Mouse (Mus musculus): ENCODE measurements at regions not wholly inside any gene's neighbourhood (a gene's known extent, or its start where the extent isn't known, plus 50 kb on each side); places are given as distances from the start of the nearest gene placed in this dataset.
"Not testable (repeated sequence)": the region's sequence is repeated elsewhere in the genome, so short reads cannot be mapped to it uniquely, and the experiment has no call there.

- ATAC-seq (ENCODE audit: low FRiP score); H3K4me2 ChIP-seq (replicated peaks; ENCODE audit: low read depth, low read length): not testable (repeated sequence)
- 90% methylated on average over 3 of the region's 3 CpGs for WGBS
Measured at GRCm38 (mm10) chr9:11923591-11924355, 1019.2 kb upstream of the Cntn5 start.

GRCm38 (mm10) chr9:11920251-11920650 is 1015.7 kb upstream of the Cntn5 start:
- Histone ChIP-seq H3K27ac (ENCODE audit: low read depth, low read length) (no peak overlapping the region), H3K9me3 (ENCODE audit: control insufficient read depth, low read length) (0 out of 2 replicates have a peak, but pooled peaks cover 3% of the 10 kb centered on the region), H3K4me1 (replicated peaks; ENCODE audit: control insufficient read depth, insufficient read depth, low read length) (no peaks in the 10 kb centered on the region), H3K36me3 (ENCODE audit: control insufficient read depth, insufficient read depth, low read length) (no peaks in the 10 kb centered on the region), H3K27me3 (ENCODE audit: control insufficient read depth, insufficient read depth, low read length) (no peaks in the 10 kb centered on the region), H3K9ac (ENCODE audit: low read depth, low read length) (no peak overlapping the region), H3K4me3 (ENCODE audit: low read depth, low read length) (no peak overlapping the region), H3K4me2 (replicated peaks; ENCODE audit: low read depth, low read length) (no peak overlapping the region)
- no peak for ATAC-seq (ENCODE audit: low FRiP score)
- no peak for DNase-seq (ENCODE audit: low spot score)
- WGBS: 79% methylated on average over 3 of the region's 3 CpGs

More at GRCm38 (mm10) chr9:11923591-11924355, 1019.2 kb upstream of the Cntn5 start:
- H3K4me3 ChIP-seq (ENCODE audit: low read depth, low read length); H3K36me3 ChIP-seq (ENCODE audit: control insufficient read depth, insufficient read depth, low read length); H3K9me3 ChIP-seq (ENCODE audit: control insufficient read depth, low read length); H3K9ac ChIP-seq (ENCODE audit: low read depth, low read length); H3K27me3 ChIP-seq (ENCODE audit: control insufficient read depth, insufficient read depth, low read length); H3K27ac ChIP-seq (ENCODE audit: low read depth, low read length); H3K4me1 ChIP-seq (replicated peaks; ENCODE audit: control insufficient read depth, insufficient read depth, low read length); DNase-seq (ENCODE audit: low spot score): not testable (repeated sequence)

- no peak overlapping the region for H3K9ac ChIP-seq (ENCODE audit: low read depth, low read length)
- WGBS: 74% methylated on average over 1 of the region's 1 CpGs
- no peaks in the 10 kb centered on the region for H3K36me3 ChIP-seq (ENCODE audit: control insufficient read depth, insufficient read depth, low read length)
- H3K9me3 ChIP-seq (ENCODE audit: control insufficient read depth, low read length): no peaks in the 10 kb centered on the region
- H3K4me1 ChIP-seq (replicated peaks; ENCODE audit: control insufficient read depth, insufficient read depth, low read length): no peaks in the 10 kb centered on the region
- H3K27me3 ChIP-seq (ENCODE audit: control insufficient read depth, insufficient read depth, low read length): no peaks in the 10 kb centered on the region
- DNase-seq (ENCODE audit: low spot score) (peak; percentile 10), ATAC-seq (ENCODE audit: low FRiP score) (no peak)
- no peak overlapping the region for H3K4me3 ChIP-seq (ENCODE audit: low read depth, low read length)
- H3K27ac ChIP-seq (ENCODE audit: low read depth, low read length): no peak overlapping the region
- H3K4me2 ChIP-seq (replicated peaks; ENCODE audit: low read depth, low read length): no peak overlapping the region
Measured at GRCm38 (mm10) chr9:11898232-11898631, 993.7 kb upstream of the Cntn5 start.

GRCm38 (mm10) chr9:11885784-11886183 is 981.2 kb upstream of the Cntn5 start:
- H3K4me1 ChIP-seq (replicated peaks; ENCODE audit: control insufficient read depth, insufficient read depth, low read length): no peaks in the 10 kb centered on the region
- no peak overlapping the region for H3K4me2 ChIP-seq (replicated peaks; ENCODE audit: low read depth, low read length)
- no peaks in the 10 kb centered on the region for H3K27me3 ChIP-seq (ENCODE audit: control insufficient read depth, insufficient read depth, low read length)
- H3K9me3 ChIP-seq (ENCODE audit: control insufficient read depth, low read length): no peaks in the 10 kb centered on the region
- WGBS: 84% methylated on average over 1 of the region's 1 CpGs
- H3K27ac ChIP-seq (ENCODE audit: low read depth, low read length): no peak overlapping the region
- no peak overlapping the region for H3K9ac ChIP-seq (ENCODE audit: low read depth, low read length)
- H3K4me3 ChIP-seq (ENCODE audit: low read depth, low read length): no peak overlapping the region
- no peaks in the 10 kb centered on the region for H3K36me3 ChIP-seq (ENCODE audit: control insufficient read depth, insufficient read depth, low read length)
- DNase-seq (ENCODE audit: low spot score) (no peak), ATAC-seq (ENCODE audit: low FRiP score) (no peak)

DNA sequence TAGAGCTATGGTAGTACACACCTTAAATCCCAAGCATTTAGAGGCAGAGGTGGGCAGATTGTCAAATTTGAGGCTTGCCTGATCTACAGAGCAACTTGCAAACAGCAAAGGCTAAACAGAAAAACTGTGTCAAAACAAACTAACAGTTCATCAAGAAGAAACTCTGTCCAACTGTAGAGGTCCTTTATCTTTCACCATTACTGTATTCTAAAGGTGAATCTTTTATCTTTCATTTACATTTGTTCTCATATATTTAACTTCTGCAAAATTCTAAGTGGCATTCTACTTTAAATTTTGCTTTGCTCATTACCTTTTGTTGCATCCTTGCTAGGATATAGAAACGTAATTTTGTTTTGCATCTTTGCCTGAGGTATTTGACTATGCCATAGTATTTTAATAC is 967.5 kb upstream of the Cntn5 start:
- H3K9ac ChIP-seq (ENCODE audit: low read depth, low read length): no peak overlapping the region
- H3K27me3 ChIP-seq (ENCODE audit: control insufficient read depth, insufficient read depth, low read length): no peaks in the 10 kb centered on the region
- no peaks in the 10 kb centered on the region for H3K4me1 ChIP-seq (replicated peaks; ENCODE audit: control insufficient read depth, insufficient read depth, low read length)
- ATAC-seq (ENCODE audit: low FRiP score) (no peak), DNase-seq (ENCODE audit: low spot score) (no peak)
- no peaks in the 10 kb centered on the region for H3K36me3 ChIP-seq (ENCODE audit: control insufficient read depth, insufficient read depth, low read length)
- no peak overlapping the region for H3K4me3 ChIP-seq (ENCODE audit: low read depth, low read length)
- H3K27ac ChIP-seq (ENCODE audit: low read depth, low read length): no peak overlapping the region
- no peak overlapping the region for H3K4me2 ChIP-seq (replicated peaks; ENCODE audit: low read depth, low read length)
- 80% methylated on average over 1 of the region's 1 CpGs for WGBS
- no peaks in the 10 kb centered on the region for H3K9me3 ChIP-seq (ENCODE audit: control insufficient read depth, low read length)

DNA sequence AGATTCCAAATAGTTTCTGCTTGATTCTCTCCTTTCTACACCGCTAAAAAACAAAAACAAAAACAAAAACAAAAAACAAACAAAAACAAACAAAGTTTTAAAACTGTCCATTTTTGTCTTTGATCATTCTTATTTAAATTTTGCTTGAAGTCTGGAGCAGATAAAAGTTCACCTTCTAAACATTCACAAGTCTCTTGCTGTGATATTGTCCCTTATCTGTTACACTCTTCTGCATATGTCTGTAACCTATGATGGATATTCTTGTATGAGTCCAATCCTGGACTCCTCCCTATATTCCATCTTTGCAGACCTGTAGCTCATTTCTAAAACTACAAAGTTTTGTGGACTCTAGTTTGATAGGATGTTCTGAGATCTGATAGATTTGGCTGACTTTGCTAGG is 966.9 kb upstream of the Cntn5 start:
- Histone ChIP-seq H3K36me3 (ENCODE audit: control insufficient read depth, insufficient read depth, low read length) (no peaks in the 10 kb centered on the region), H3K4me2 (replicated peaks; ENCODE audit: low read depth, low read length) (no peak overlapping the region), H3K27ac (ENCODE audit: low read depth, low read length) (no peak overlapping the region), H3K27me3 (ENCODE audit: control insufficient read depth, insufficient read depth, low read length) (no peaks in the 10 kb centered on the region), H3K4me3 (ENCODE audit: low read depth, low read length) (no peak overlapping the region), H3K9me3 (ENCODE audit: control insufficient read depth, low read length) (no peaks in the 10 kb centered on the region), H3K9ac (ENCODE audit: low read depth, low read length) (no peak overlapping the region), H3K4me1 (replicated peaks; ENCODE audit: control insufficient read depth, insufficient read depth, low read length) (no peaks in the 10 kb centered on the region)
- ATAC-seq (ENCODE audit: low FRiP score): no peak
- WGBS: 91% methylated on average over 1 of the region's 1 CpGs
- DNase-seq (ENCODE audit: low spot score): no peak

DNA sequence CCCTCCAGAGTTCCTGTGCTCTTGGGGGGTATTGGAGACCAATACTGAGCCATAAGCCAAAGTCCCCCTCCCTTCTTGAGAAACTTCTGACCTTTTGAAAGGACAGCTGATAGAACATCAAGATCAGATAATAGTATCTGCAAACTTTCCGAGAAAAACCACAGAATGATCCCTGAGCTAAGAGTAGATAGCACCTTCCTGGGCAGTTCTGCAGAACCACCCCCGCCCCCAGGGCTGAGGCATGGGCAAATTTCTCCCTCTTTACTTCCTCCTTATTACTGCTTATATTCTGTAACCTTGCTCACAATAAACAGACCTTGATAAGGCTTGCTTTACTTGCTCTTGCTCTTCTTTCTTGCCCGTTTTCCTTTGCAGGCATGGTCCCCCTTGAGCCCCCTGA is 944.1 kb upstream of the Cntn5 start:
- H3K9ac ChIP-seq (ENCODE audit: low read depth, low read length); H3K4me2 ChIP-seq (replicated peaks; ENCODE audit: low read depth, low read length); DNase-seq (ENCODE audit: low spot score); ATAC-seq (ENCODE audit: low FRiP score); H3K27me3 ChIP-seq (ENCODE audit: control insufficient read depth, insufficient read depth, low read length); H3K27ac ChIP-seq (ENCODE audit: low read depth, low read length); H3K4me1 ChIP-seq (replicated peaks; ENCODE audit: control insufficient read depth, insufficient read depth, low read length); H3K9me3 ChIP-seq (ENCODE audit: control insufficient read depth, low read length); H3K4me3 ChIP-seq (ENCODE audit: low read depth, low read length); H3K36me3 ChIP-seq (ENCODE audit: control insufficient read depth, insufficient read depth, low read length): not testable (repeated sequence)
- WGBS: 81% methylated on average over 3 of the region's 3 CpGs
